Mouse (Mus musculus) MEL (cell line): ENCODE measurements around the gene Cnst. TPM values are rescaled to one million over a fixed set of nuclear protein-coding genes. Genes with fewer than 3 reads are reported as not detected.

ENCODE experiments used
- DNase-seq: peaks from one replicate; pipeline ENCODE4 v3.0.0; 2011; ENCODE audit warnings: low read depth, low spot score
- H3K27ac ChIP-seq: 2 replicates; pipeline ENCODE4 v1.5.1; 2012; ENCODE audit warnings: low read depth, mild to moderate bottlenecking, control low read depth, low read length, moderate library complexity; ENCODE audit not compliant: control insufficient read depth
- H3K27me3 ChIP-seq, 2 experiments: fragments of 150-350 bp in 1 of 2; sonication (generic) in 1 of 2; 2 replicates each; pipeline ENCODE4 v1.6.1; 2012; ENCODE audit warnings: low read length in 2 of 2, mild to moderate bottlenecking in 2 of 2, improper control_type of control experiment in 1 of 2, moderate library complexity in 1 of 2; ENCODE audit not compliant: insufficient read depth in 2 of 2, control insufficient read depth in 1 of 2
- H3K36me3 ChIP-seq, 2 experiments: 2 replicates each; pipeline ENCODE4 v1.6.1; 2012 to 2014; ENCODE audit warnings: low read length in 2 of 2, improper control_type of control experiment in 1 of 2, inconsistent platforms in 1 of 2, mild to moderate bottlenecking in 1 of 2; ENCODE audit not compliant: insufficient read depth in 2 of 2, control insufficient read depth in 1 of 2
- H3K4me1 ChIP-seq, 2 experiments: fragments of 150-350 bp in 1 of 2; sonication (generic) in 1 of 2; 2 replicates each; pipeline ENCODE4 v1.6.1; 2012; ENCODE audit warnings: low read length in 2 of 2, improper control_type of control experiment in 1 of 2, mild to moderate bottlenecking in 1 of 2; ENCODE audit not compliant: insufficient read depth in 2 of 2, control insufficient read depth in 1 of 2
- H3K4me3 ChIP-seq, 2 experiments: fragments of 150-350 bp in 1 of 2; sonication (generic) in 1 of 2; 2 replicates each; pipeline ENCODE4 v1.5.1; 2012; ENCODE audit warnings: low read depth in 2 of 2, low read length in 2 of 2, mild to moderate bottlenecking in 2 of 2, moderate library complexity in 2 of 2, control low read depth in 1 of 2, improper control_type of control experiment in 1 of 2; ENCODE audit not compliant: control insufficient read depth in 1 of 2, insufficient read depth in 1 of 2
- H3K79me2 ChIP-seq: 2 replicates; pipeline ENCODE4 v1.6.1; 2012; ENCODE audit warnings: mild to moderate bottlenecking, low read length, moderate library complexity; ENCODE audit not compliant: control insufficient read depth, poor library complexity, insufficient read depth
- H3K9ac ChIP-seq: 2 replicates; pipeline ENCODE4 v1.6.1; 2012; ENCODE audit warnings: low read depth, mild to moderate bottlenecking, control low read depth, low read length, moderate library complexity; ENCODE audit not compliant: control insufficient read depth, poor library complexity, severe bottlenecking
- H3K9me3 ChIP-seq: fragments of 150-350 bp; sonication (generic); replicated peaks from 2 replicates; pipeline ENCODE4 v1.6.1; 2012; ENCODE audit warnings: mild to moderate bottlenecking, low read length, improper control_type of control experiment, moderate library complexity; ENCODE audit not compliant: insufficient read depth
- BHLHE40 ChIP-seq: IDR thresholded peaks from 2 replicates; pipeline ENCODE4 v1.6.1; 2012; ENCODE audit warnings: low read depth, mild to moderate bottlenecking, inconsistent platforms, low read length, improper control_type of control experiment, borderline replicate concordance
- CHD1 ChIP-seq: IDR thresholded peaks from 2 replicates; pipeline ENCODE4 v1.6.1; 2012; ENCODE audit warnings: low read depth, mild to moderate bottlenecking, inconsistent platforms, low read length, improper control_type of control experiment
- CHD2 ChIP-seq: IDR thresholded peaks from 2 replicates; pipeline ENCODE4 v1.6.1; 2011; ENCODE audit warnings: low read length, improper control_type of control experiment
- EP300 ChIP-seq, 2 experiments: IDR thresholded peaks; 2 replicates each; pipeline ENCODE4 v1.6.1; 2011; ENCODE audit warnings: improper control_type of control experiment in 2 of 2, low read length in 2 of 2, low read depth in 1 of 2, mild to moderate bottlenecking in 1 of 2
- MAX ChIP-seq: IDR thresholded peaks from 2 replicates; pipeline ENCODE4 v1.6.1; 2011; ENCODE audit warnings: low read length, improper control_type of control experiment
- MAZ ChIP-seq: IDR thresholded peaks from 2 replicates; pipeline ENCODE4 v1.6.1; 2012; ENCODE audit warnings: low read depth, mild to moderate bottlenecking, inconsistent platforms, low read length, improper control_type of control experiment
- MYB ChIP-seq: IDR thresholded peaks from 2 replicates; pipeline ENCODE4 v1.6.1; 2011; ENCODE audit warnings: mild to moderate bottlenecking, low read depth, low read length, improper control_type of control experiment
- NELFE ChIP-seq: IDR thresholded peaks from 2 replicates; pipeline ENCODE4 v1.6.1; 2011; ENCODE audit warnings: low read depth, low read length, improper control_type of control experiment
- POLR2AphosphoS5 ChIP-seq: IDR thresholded peaks from 2 replicates; pipeline ENCODE4 v1.6.1; 2012; ENCODE audit warnings: low read depth, borderline replicate concordance, mild to moderate bottlenecking, inconsistent platforms, low read length, moderate library complexity, mixed read lengths
- RAD21 ChIP-seq: IDR thresholded peaks from 2 replicates; pipeline ENCODE4 v1.6.1; 2011; ENCODE audit warnings: mild to moderate bottlenecking, low read depth, low read length, improper control_type of control experiment
- SMC3 ChIP-seq: IDR thresholded peaks from 2 replicates; pipeline ENCODE4 v1.6.1; 2011; ENCODE audit warnings: low read depth, low read length, improper control_type of control experiment
- TAL1 ChIP-seq: IDR thresholded peaks from 2 replicates; pipeline ENCODE4 v1.6.1; 2012; ENCODE audit warnings: mild to moderate bottlenecking, inconsistent platforms, low read length, moderate library complexity, mixed read lengths
- TBP ChIP-seq: IDR thresholded peaks from 2 replicates; pipeline ENCODE4 v1.8.0; 2011; ENCODE audit warnings: low read depth, low read length, improper control_type of control experiment
- ZKSCAN1 ChIP-seq: IDR thresholded peaks from 2 replicates; pipeline ENCODE4 v1.6.1; 2012; ENCODE audit warnings: low read depth, mild to moderate bottlenecking, inconsistent platforms, low read length, improper control_type of control experiment, moderate library complexity
- ZMIZ1 ChIP-seq: IDR thresholded peaks from 2 replicates; pipeline ENCODE4 v1.6.1; 2012; ENCODE audit warnings: low read depth, mild to moderate bottlenecking, inconsistent platforms, low read length, improper control_type of control experiment, moderate library complexity
- polyA plus RNA-seq, 2 experiments: library from polyadenylated mRNA; stranded (reverse) in 1 of 2; unstranded in 1 of 2; fragments of >175 nt in 1 of 2; fragments of >200 nt in 1 of 2; gene quantifications; 2 replicates each; pipeline versions ENCODE4 v1.2.1 to v1.2.4; 2012; ENCODE audit warnings: low replicate concordance in 2 of 2, low read depth in 1 of 2; ENCODE audit not compliant: insufficient read length in 2 of 2, insufficient read depth in 1 of 2, missing spikeins in 1 of 2
- total RNA-seq: library from RNA; depleted of rRNA; stranded (reverse); fragments of 300-350 nt; gene quantifications from 2 replicates; pipeline ENCODE4 v1.2.3, GENCODE M21; 2012

Cnst gene
- total and polyA plus RNA-seq, 3 experiments, result 10.4 to 12.1 TPM; not detected in 1

DNA sequence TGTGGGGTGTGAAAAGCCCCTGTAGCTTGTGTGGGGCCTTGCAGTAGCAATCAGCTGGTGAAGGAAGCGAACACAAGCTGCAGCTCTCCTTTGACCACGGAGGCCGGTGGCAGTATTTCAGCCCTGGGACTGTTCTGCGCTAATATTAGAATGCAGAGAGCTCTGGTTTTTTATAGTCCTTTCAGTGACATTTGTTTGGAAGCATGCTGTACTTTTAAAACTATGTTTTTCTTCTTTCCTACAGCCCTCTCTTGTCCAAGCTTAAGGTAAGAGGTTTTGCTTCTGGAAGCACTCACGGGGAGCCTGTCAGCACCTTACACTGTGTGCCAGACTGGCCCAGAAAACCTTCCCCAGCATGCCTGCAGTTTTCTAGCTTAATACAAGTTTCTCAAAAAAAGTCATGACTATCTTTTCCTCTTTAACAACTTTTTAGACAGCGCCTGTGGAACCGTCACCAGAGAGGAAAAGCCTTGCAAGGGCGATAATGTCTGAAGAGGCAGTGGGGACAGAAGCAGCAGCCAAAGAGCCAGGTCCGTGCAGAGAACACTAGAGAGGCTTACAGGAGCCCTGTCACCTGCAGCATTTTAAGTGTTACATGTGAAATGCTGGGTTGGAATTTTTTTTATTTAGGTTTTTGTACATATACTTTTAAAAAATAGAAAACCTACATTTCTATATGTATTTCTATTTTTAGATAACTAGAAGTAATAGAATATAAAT, 60.0 kb downstream of the Cnst start:
- DNase-seq, result no peak
- no peak overlapping the region for H3K4me3 ChIP-seq
- peaks cover 0 to 2% of the 10 kb centered on the region in 2 experiments; a peak in 1 of 4 replicates for H3K36me3 ChIP-seq
- H3K9me3 ChIP-seq, result no peaks in the 10 kb centered on the region
- no peaks in the 10 kb centered on the region for H3K79me2 ChIP-seq
- no peak overlapping the region for H3K27ac ChIP-seq
- 0 out of 4 replicates have a peak, but pooled peaks cover 0 to 3% of the 10 kb centered on the region in 2 experiments for H3K4me1 ChIP-seq
- no peak for TF ChIP-seq MYB
- no peak for TF ChIP-seq MAX
- TF ChIP-seq RAD21, result no peak
- TF ChIP-seq CHD2, result no peak
- no peak for TF ChIP-seq EP300 (IDR thresholded peaks at IDR 0.05; ENCODE audit: low read depth in 1 of 2, low read length in 2 of 2)
- TF ChIP-seq TBP, result no peak
- no peak for TF ChIP-seq POLR2AphosphoS5
- TF ChIP-seq MAZ, result no peak
- no peak for TF ChIP-seq ZMIZ1
- no peak for TF ChIP-seq NELFE
- TF ChIP-seq SMC3, result no peak
- no peaks in the 10 kb centered on the region for H3K27me3 ChIP-seq
- no peak overlapping the region for H3K9ac ChIP-seq

- Histone ChIP-seq H3K9ac (no peak overlapping the region), H3K9me3 (no peaks in the 10 kb centered on the region), H3K27ac (no peak overlapping the region), H3K4me3 (no peak overlapping the region), H3K36me3 (peaks cover 0 to 2% of the 10 kb centered on the region in 2 experiments; a peak in 1 of 4 replicates), H3K4me1 (0 out of 4 replicates have a peak, but pooled peaks cover 0 to 3% of the 10 kb centered on the region in 2 experiments), H3K79me2 (no peaks in the 10 kb centered on the region), H3K27me3 (no peaks in the 10 kb centered on the region)
- no peak for DNase-seq
- TF ChIP-seq TAL1 (no peak), BHLHE40 (no peak), ZKSCAN1 (no peak), CHD1 (no peak)
Observed at GRCm38 (mm10) chr1:179608521-179608920, 62.4 kb downstream of the Cnst start.
